24 mouse cellular contexts compared by ENCODE assay signal in genomic region chr14:21691070-21691469, GRCm38 (mm10). TPM values are rescaled to one million over a fixed set of nuclear protein-coding genes. Genes with fewer than 3 reads are reported as not detected.
"Had no signal": no experiment of that assay in that cellular context is flagged by ENCODE, and none has a peak within 500 bp of the region (broad histone marks: within the 10 kb centered on the region; RNA-seq: fewer than 3 reads in every experiment).

No protein-coding gene starts in this region.

- H3K9ac ChIP-seq: limb, embryonic 13.5 days; liver, embryonic 12.5 days; liver, embryonic 15.5 days; midbrain, embryonic 12.5 days; midbrain, embryonic 15.5 days; neural tube, embryonic 12.5 days; neural tube, embryonic 15.5 days had no signal

- H3K27me3 ChIP-seq: limb, embryonic 13.5 days; neural tube, embryonic 12.5 days had no signal

- H3K36me3 ChIP-seq: limb, embryonic 10.5 days; liver, embryonic 12.5 days; liver, embryonic 15.5 days; midbrain, embryonic 12.5 days; midbrain, embryonic 15.5 days; neural tube, embryonic 12.5 days; neural tube, embryonic 15.5 days had no signal

- DNase-seq: kidney, adult 18-20 months; kidney, adult 9 months; kidney, postnatal 25 days; layer of hippocampus, adult 9-11 months; liver; retina, postnatal 1 day; right cerebral cortex, postnatal 25 days; thymus, adult 2 months; thymus, postnatal 14 days; thymus, postnatal 4 days had no signal

- H3K4me3 ChIP-seq: layer of hippocampus, adult 2 months; limb, embryonic 10.5 days; limb, embryonic 13.5 days; liver, embryonic 12.5 days; liver, embryonic 15.5 days; midbrain, embryonic 12.5 days; midbrain, embryonic 15.5 days; neural tube, embryonic 12.5 days; neural tube, embryonic 15.5 days had no signal

- H3K27ac ChIP-seq: kidney, postnatal 0 days; layer of hippocampus, adult 2 months; limb, embryonic 10.5 days; limb, embryonic 13.5 days; liver, embryonic 12.5 days; liver, embryonic 15.5 days; macrophage; midbrain, embryonic 12.5 days; midbrain, embryonic 15.5 days; neural tube, embryonic 12.5 days; neural tube, embryonic 15.5 days had no signal

- ATAC-seq: liver, embryonic 12.5 days; midbrain, embryonic 15.5 days had no signal

- H3K4me2 ChIP-seq: limb, embryonic 13.5 days; liver, embryonic 12.5 days; liver, embryonic 15.5 days; midbrain, embryonic 12.5 days; midbrain, embryonic 15.5 days; neural tube, embryonic 12.5 days; neural tube, embryonic 15.5 days had no signal

- H3K9me3 ChIP-seq: midbrain, embryonic 15.5 days; neural tube, embryonic 15.5 days had no signal

RNA-seq across cellular contexts. Expression of gene Dupd1, which starts 23.3 kb away (rescaled TPM):
- polyA plus RNA-seq: kidney, postnatal 0 days; large intestine, adult 2 months; liver, embryonic 12.5 days; macrophage; midbrain, embryonic 12.5 days; midbrain, embryonic 15.5 days; neural tube, embryonic 12.5 days; small intestine, adult 2 months; spleen, adult 2 months had no signal

RNA-seq across cellular contexts. Expression of gene Dusp13, which starts 59.9 kb away (rescaled TPM):
- polyA plus RNA-seq: kidney, postnatal 0 days; limb, embryonic 10.5 days; liver, embryonic 12.5 days; midbrain, embryonic 12.5 days; midbrain, embryonic 15.5 days had no signal
